Mouse (Mus musculus): Measurements from ENCODE around the gene Sept9.
A peak's percentile ranks its signal among the peaks of the same experiment; 100 is the strongest.

Sept9 gene

GRCm38 (mm10) chr11:117176304-117176703, 23.2 kb upstream of the Sept9 start:
- peak; percentile 43 for DNase-seq

GRCm38 (mm10) chr11:117176900-117177299, 22.6 kb upstream of the Sept9 start:
- DNase-seq: no peak

- DNase-seq: peak; percentile 85
Observed at GRCm38 (mm10) chr11:117177303-117177979, 22.0 kb upstream of the Sept9 start.

- DNase-seq: peak; percentile 28
Observed at GRCm38 (mm10) chr11:117179902-117180301, 19.6 kb upstream of the Sept9 start.

GRCm38 (mm10) chr11:117182808-117183207, 16.7 kb upstream of the Sept9 start:
- no peak for DNase-seq

- DNase-seq: no peak
Observed at GRCm38 (mm10) chr11:117183299-117183698, 16.2 kb upstream of the Sept9 start.

- DNase-seq: no peak
Observed at GRCm38 (mm10) chr11:117183841-117184240, 15.6 kb upstream of the Sept9 start.

- DNase-seq: no peak
Observed at GRCm38 (mm10) chr11:117185076-117185933, 14.2 kb upstream of the Sept9 start.

- DNase-seq: no peak
Observed at GRCm38 (mm10) chr11:117191524-117191923, 7.9 kb upstream of the Sept9 start.

- DNase-seq: no peak
Observed at GRCm38 (mm10) chr11:117194475-117194937, 5.0 kb upstream of the Sept9 start.

GRCm38 (mm10) chr11:117195616-117196015, 3.8 kb upstream of the Sept9 start:
- DNase-seq: no peak

GRCm38 (mm10) chr11:117196681-117197080, 2.8 kb upstream of the Sept9 start:
- no peak for DNase-seq

GRCm38 (mm10) chr11:117198122-117198521, 1.3 kb upstream of the Sept9 start:
- DNase-seq: no peak

- DNase-seq: no peak
Observed at GRCm38 (mm10) chr11:117201846-117202245, 2.4 kb downstream of the Sept9 start.

GRCm38 (mm10) chr11:117204606-117205005, 5.1 kb downstream of the Sept9 start:
- peak; percentile 60 for DNase-seq

GRCm38 (mm10) chr11:117205042-117205441, 5.6 kb downstream of the Sept9 start:
- no peak for DNase-seq

- DNase-seq: no peak
Observed at GRCm38 (mm10) chr11:117205447-117205846, 6.0 kb downstream of the Sept9 start.

GRCm38 (mm10) chr11:117207436-117207835, 8.0 kb downstream of the Sept9 start:
- no peak for DNase-seq

- DNase-seq: no peak
Observed at GRCm38 (mm10) chr11:117208151-117208673, 8.8 kb downstream of the Sept9 start.

GRCm38 (mm10) chr11:117216713-117217112, 17.3 kb downstream of the Sept9 start:
- no peak for DNase-seq

- no peak for DNase-seq
Observed at GRCm38 (mm10) chr11:117218070-117218469, 18.6 kb downstream of the Sept9 start.

GRCm38 (mm10) chr11:117218498-117218897, 19.0 kb downstream of the Sept9 start:
- no peak for DNase-seq

GRCm38 (mm10) chr11:117220777-117221176, 21.3 kb downstream of the Sept9 start:
- no peak for DNase-seq

GRCm38 (mm10) chr11:117221182-117221581, 21.7 kb downstream of the Sept9 start:
- no peak for DNase-seq
